Mouse (Mus musculus): ENCODE measurements at regions not wholly inside any gene's neighbourhood (a gene's known extent, or its start where the extent isn't known, plus 50 kb on each side); places are given as distances from the start of the nearest gene placed in this dataset.

- TF ChIP-seq CTCF (IDR thresholded peaks at IDR 0.05; ENCODE audit: low read depth) (no peak), EP300 (optimal IDR thresholded peaks at IDR 0.05) (no peak)
Observed at GRCm38 (mm10) chr10:70384689-70385088, 55.6 kb upstream of the Fam13c start.
